Mouse (Mus musculus) gastrocnemius, adult 2 months (tissue): ENCODE data around the gene Olfr725. TPM values are rescaled to one million over a fixed set of nuclear protein-coding genes. Genes with fewer than 3 reads are reported as not detected.
A peak's percentile ranks its signal among the peaks of the same experiment; 100 is the strongest.

Source experiments
- DNase-seq: peaks from one replicate; pipeline ENCODE4 v3.0.0; 2022
- H3K27ac ChIP-seq: fragments of 200-600 bp; 2 replicates; pipeline ENCODE4 v1.8.1; 2022; ENCODE audit warnings: mild to moderate bottlenecking
- H3K4me3 ChIP-seq: fragments of 200-600 bp; 2 replicates; pipeline ENCODE4 v1.8.1; 2022; ENCODE audit warnings: mild to moderate bottlenecking, moderate library complexity
- CTCF ChIP-seq: fragments of 200-600 bp; IDR thresholded peaks from 2 replicates; pipeline ENCODE4 v1.8.1; 2022; ENCODE audit warnings: antibody characterized with exemption, mild to moderate bottlenecking, moderate library complexity
- intact Hi-C: fragments of 180-260 bp; cut with DNase I; formaldehyde crosslinking; loops from one replicate; pipeline ENCODE4 v1.15.1; 2025
- long read RNA-seq, 2 experiments: library from polyadenylated mRNA; stranded (forward); transcript quantifications; one replicate each; pipeline ENCODE4 v2.0.0; 2021
- total RNA-seq, 2 experiments: library from RNA; stranded (reverse); gene quantifications; 2 replicates each; pipeline ENCODE4 v1.2.3; 2021

The Olfr725 gene
- total RNA-seq, result not detected
- long read RNA-seq, experiment 1, result 0 reads
- long read RNA-seq, experiment 2, result 0 reads

- DNase-seq, result no peak
- TF ChIP-seq CTCF, result no peak
- Histone ChIP-seq H3K27ac (no peak within 1 kb of the TSS), H3K4me3 (no peak within 1 kb of the TSS)
- intact Hi-C loops, result no loop called here
These were observed at the start of gene Olfr725 for GRCm38 (mm10) chr14:50040275-50040674. Olfr725 (minus strand) TSS chr14:50040375.

GRCm38 (mm10) chr14:50062733-50063104, 22.5 kb upstream of the Olfr725 start:
- TF ChIP-seq CTCF, result no peak
- intact Hi-C loops, result no loop called here
- DNase-seq, result no peak
- peak overlapping the region; percentile 6; the same call in 1 of the 2 replicates for H3K27ac ChIP-seq
- H3K4me3 ChIP-seq, result peak overlapping the region; percentile 85

GRCm38 (mm10) chr14:50061955-50062732, 22.0 kb upstream of the Olfr725 start:
- intact Hi-C loops, result no loop called here
- Histone ChIP-seq H3K4me3 (peak overlapping the region; percentile 85), H3K27ac (peak overlapping the region; percentile 6; the same call in 1 of the 2 replicates)
- DNase-seq, result peak; percentile 53
- TF ChIP-seq CTCF, result peak; percentile 61

GRCm38 (mm10) chr14:50061590-50061954, 21.4 kb upstream of the Olfr725 start:
- H3K4me3 ChIP-seq, result peak overlapping the region; percentile 85

GRCm38 (mm10) chr14:50061179-50061578, 21.0 kb upstream of the Olfr725 start:
- DNase-seq, result no peak
- no peak for TF ChIP-seq CTCF
- intact Hi-C loops, result no loop called here
- H3K4me3 ChIP-seq, result peak overlapping the region; percentile 85
- H3K27ac ChIP-seq, result no peak overlapping the region

More at GRCm38 (mm10) chr14:50061590-50061954, 21.4 kb upstream of the Olfr725 start:
- intact Hi-C loops, result no loop called here
- no peak for TF ChIP-seq CTCF
- H3K27ac ChIP-seq, result no peak overlapping the region
- no peak for DNase-seq

- Histone ChIP-seq H3K4me3 (no peak overlapping the region), H3K27ac (no peak overlapping the region)
- no peak for TF ChIP-seq CTCF
- intact Hi-C loops, result no loop called here
- no peak for DNase-seq
These were observed 8.1 kb downstream of the Olfr725 start for GRCm38 (mm10) chr14:50032041-50032440.

GRCm38 (mm10) chr14:50031356-50031755, 8.8 kb downstream of the Olfr725 start:
- intact Hi-C loops, result no loop called here
- no peak for TF ChIP-seq CTCF
- H3K27ac ChIP-seq, result no peak overlapping the region
- DNase-seq, result no peak
- no peak overlapping the region for H3K4me3 ChIP-seq

- TF ChIP-seq CTCF, result no peak
- DNase-seq, result no peak
- no peak overlapping the region for H3K4me3 ChIP-seq
- intact Hi-C loops, result no loop called here
- no peak overlapping the region for H3K27ac ChIP-seq
These were observed 13.8 kb downstream of the Olfr725 start for GRCm38 (mm10) chr14:50026371-50026770.

Other genes with a start within 250 kb of the Olfr725 start
- gene Olfr722, start 138.4 kb downstream of the Olfr725 start, total RNA-seq, result not detected
- gene Olfr723, start 108.6 kb downstream of the Olfr725 start, total RNA-seq, result not detected
- gene Olfr724, start 77.1 kb downstream of the Olfr725 start, total RNA-seq, result not detected
- gene Olfr726, start 50.6 kb upstream of the Olfr725 start, total RNA-seq, result not detected
- not detected for gene Olfr727, start 82.8 kb upstream of the Olfr725 start, total RNA-seq
- not detected for gene Olfr728, start 102.3 kb upstream of the Olfr725 start, total RNA-seq
- not detected for gene Olfr729, start 112.5 kb upstream of the Olfr725 start, total RNA-seq
- gene Olfr730, start 147.8 kb upstream of the Olfr725 start, total RNA-seq, result not detected
- gene Olfr731, start 201.5 kb upstream of the Olfr725 start, total RNA-seq, result not detected
- not detected for gene Olfr732, start 243.8 kb upstream of the Olfr725 start, total RNA-seq